Mouse (Mus musculus): ENCODE measurements around the gene Abl2.

DNA sequence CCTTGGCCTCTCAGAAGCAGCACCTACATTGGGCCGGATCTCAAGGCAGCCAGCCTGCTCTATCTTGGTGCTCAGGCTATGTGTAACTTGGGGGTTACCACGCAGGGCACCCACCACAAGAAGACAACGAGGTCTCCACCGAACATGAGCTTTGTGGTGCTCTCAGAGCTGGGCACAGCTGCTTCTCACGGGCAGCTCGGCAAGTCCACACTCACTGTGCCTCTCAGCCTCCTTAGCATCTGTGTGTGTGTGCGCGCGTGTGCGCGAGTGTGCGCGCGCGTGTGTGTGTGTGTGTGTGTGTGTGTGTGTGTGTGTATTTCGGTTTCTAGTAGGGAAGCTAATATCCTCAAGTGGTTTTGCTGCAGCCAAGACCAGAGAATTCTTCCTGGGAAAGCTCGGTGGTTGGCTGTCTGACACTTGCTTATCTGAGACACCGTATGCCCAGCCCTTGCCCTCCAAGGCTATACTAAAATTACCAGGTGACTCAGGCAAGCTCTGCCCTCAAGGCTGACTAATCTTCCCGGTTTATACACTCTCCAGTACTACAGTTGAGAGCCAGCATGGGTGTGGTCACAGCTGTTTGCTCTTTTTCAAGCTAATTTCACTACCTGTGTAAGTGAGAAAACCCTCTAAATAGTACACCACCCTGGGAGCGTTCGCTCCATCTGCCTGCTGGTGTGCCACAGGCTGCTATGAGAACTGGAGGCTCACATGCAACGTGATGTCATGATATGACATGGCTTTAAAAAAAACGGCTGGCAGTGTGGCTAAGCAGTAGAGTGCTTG is 108.7 kb downstream of the Abl2 start:
- TF ChIP-seq CTCF (IDR thresholded peaks at IDR 0.05; ENCODE audit: extremely low read depth, insufficient read length, insufficient replicate concordance, low read depth, low read length) = no peak
- no peak for TF ChIP-seq POLR2A (IDR thresholded peaks at IDR 0.05; ENCODE audit: low read depth, low read length)

All from small intestine, adult 2 months (tissue).